Mouse (Mus musculus): ENCODE results near the gene Stk10. TPM values are rescaled to one million over a fixed set of nuclear protein-coding genes. Genes with fewer than 3 reads are reported as not detected.

The Stk10 gene
- polyA plus RNA-seq, 1 experiment from 2014 or later, result 2.4 TPM

DNA sequence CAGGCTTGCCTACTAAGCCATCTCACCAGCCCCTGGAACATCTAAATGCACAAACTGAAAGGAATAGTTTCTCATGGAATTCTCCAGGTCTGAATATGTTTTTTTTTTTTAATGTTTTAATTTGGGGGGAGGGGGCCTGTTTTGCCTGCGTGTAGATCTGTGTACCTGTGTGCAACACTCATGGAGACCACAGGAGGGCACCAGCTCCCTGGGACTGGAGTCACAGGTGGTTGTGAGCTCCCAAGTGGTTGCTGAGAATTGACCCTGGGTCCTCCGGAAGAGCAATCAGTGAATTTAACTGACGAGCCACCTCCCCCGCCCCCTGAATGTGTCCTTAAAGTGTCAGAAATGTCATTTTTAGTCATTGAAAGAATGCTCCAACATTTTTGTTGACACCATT is 61.0 kb downstream of the Stk10 start:
- Histone ChIP-seq H3K4me1 (ENCODE audit: control insufficient read depth, insufficient read depth, low read depth, low read length) (peaks cover 5% of the 10 kb centered on the region; the same call in 1 of the 2 replicates), H3K4me3 (ENCODE audit: low read length) (no peak overlapping the region), H3K4me2 (ENCODE audit: low read length) (no peak overlapping the region), H3K27me3 (replicated peaks; ENCODE audit: control insufficient read depth, insufficient read depth, low read length) (no peaks in the 10 kb centered on the region), H3K27ac (ENCODE audit: low read depth, low read length) (no peak overlapping the region), H3K9me3 (ENCODE audit: control insufficient read depth, low read length) (no peaks in the 10 kb centered on the region), H3K9ac (ENCODE audit: low read depth, low read length) (no peak overlapping the region), H3K36me3 (ENCODE audit: control insufficient read depth, insufficient read depth, low read length) (no peaks in the 10 kb centered on the region)
- ATAC-seq, result no peak
- WGBS, result 96% methylated on average over 4 of the region's 4 CpGs

DNA sequence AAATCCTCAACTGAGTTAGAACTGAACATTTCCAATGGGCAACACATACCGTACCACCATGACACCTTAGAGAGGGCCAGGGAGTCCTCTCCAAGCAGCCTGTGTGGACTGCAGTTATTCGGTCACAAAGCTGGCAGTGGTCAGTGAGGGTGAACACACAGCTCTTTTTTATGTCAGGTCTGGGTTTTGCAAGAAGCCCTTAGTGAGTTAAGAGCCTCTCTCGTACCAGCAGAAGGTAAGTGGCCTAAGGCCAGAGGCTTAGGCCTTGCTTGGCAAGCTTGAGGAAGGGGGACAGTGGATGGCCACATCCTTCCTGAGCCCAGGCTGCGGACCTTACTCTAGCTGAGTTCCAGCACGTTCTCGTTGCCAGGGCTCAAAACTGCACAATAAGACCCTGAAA is 67.3 kb downstream of the Stk10 start:
- no peak for ATAC-seq
- no peak overlapping the region for H3K4me3 ChIP-seq (ENCODE audit: low read length)
- peaks cover 8% of the 10 kb centered on the region for H3K4me1 ChIP-seq (ENCODE audit: control insufficient read depth, insufficient read depth, low read depth, low read length)
- no peaks in the 10 kb centered on the region for H3K9me3 ChIP-seq (ENCODE audit: control insufficient read depth, low read length)
- H3K27ac ChIP-seq (ENCODE audit: low read depth, low read length), result no peak overlapping the region
- no peaks in the 10 kb centered on the region for H3K27me3 ChIP-seq (replicated peaks; ENCODE audit: control insufficient read depth, insufficient read depth, low read length)
- H3K9ac ChIP-seq (ENCODE audit: low read depth, low read length), result no peak overlapping the region
- no peak overlapping the region for H3K4me2 ChIP-seq (ENCODE audit: low read length)
- WGBS, result 90% methylated on average over 6 of the region's 6 CpGs
- H3K36me3 ChIP-seq (ENCODE audit: control insufficient read depth, insufficient read depth, low read length), result no peaks in the 10 kb centered on the region

DNA sequence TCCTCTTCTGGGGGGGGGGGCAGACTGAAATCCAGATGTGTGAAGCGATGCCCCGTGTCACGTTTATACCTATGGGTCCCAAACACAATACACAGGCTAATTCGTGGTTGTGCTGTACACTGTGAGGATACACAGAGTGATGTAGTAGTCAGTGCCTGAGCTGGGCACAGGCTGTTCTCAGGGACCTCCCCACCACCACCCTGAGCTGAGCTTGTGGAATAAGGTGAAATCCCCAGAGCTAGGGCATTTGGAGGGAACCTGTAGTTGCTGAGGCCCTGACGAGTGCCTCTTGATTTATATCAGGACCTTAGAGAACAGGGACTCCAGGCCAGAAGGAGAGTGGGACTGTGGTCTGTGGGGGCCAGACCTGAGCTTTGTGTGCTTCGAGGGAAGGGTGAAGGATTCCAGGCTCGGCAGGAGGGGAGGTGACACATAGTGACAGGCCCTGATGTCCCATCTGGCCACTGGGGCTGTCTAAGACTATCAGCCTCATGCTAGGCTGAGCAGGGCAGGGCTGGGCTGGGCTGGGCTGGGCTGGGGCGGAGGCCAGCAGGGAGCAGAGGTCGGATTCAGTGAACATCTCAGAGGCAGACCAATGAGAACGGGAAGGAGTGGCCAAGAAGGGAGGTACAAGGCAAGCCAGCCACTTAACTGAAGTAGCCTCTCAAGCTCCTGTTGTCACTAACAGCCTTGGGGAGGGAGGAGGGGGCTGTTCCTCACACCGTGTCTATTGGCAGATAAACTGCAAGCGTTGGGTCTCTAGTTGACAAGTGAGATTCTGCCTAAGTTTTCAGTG is 68.6 kb downstream of the Stk10 start:
- H3K9ac ChIP-seq (ENCODE audit: low read depth, low read length), result no peak overlapping the region; the same call in 1 of the 2 replicates
- peak; percentile 60 for ATAC-seq
- H3K27me3 ChIP-seq (replicated peaks; ENCODE audit: control insufficient read depth, insufficient read depth, low read length), result no peaks in the 10 kb centered on the region
- no peak overlapping the region for H3K4me3 ChIP-seq (ENCODE audit: low read length)
- H3K36me3 ChIP-seq (ENCODE audit: control insufficient read depth, insufficient read depth, low read length), result no peaks in the 10 kb centered on the region
- H3K4me1 ChIP-seq (ENCODE audit: control insufficient read depth, insufficient read depth, low read depth, low read length), result peaks cover 9% of the 10 kb centered on the region
- H3K4me2 ChIP-seq (ENCODE audit: low read length), result no peak overlapping the region
- WGBS, result 44% methylated on average over 12 of the region's 12 CpGs
- H3K9me3 ChIP-seq (ENCODE audit: control insufficient read depth, low read length), result no peaks in the 10 kb centered on the region
- no peak overlapping the region for H3K27ac ChIP-seq (ENCODE audit: low read depth, low read length)

DNA sequence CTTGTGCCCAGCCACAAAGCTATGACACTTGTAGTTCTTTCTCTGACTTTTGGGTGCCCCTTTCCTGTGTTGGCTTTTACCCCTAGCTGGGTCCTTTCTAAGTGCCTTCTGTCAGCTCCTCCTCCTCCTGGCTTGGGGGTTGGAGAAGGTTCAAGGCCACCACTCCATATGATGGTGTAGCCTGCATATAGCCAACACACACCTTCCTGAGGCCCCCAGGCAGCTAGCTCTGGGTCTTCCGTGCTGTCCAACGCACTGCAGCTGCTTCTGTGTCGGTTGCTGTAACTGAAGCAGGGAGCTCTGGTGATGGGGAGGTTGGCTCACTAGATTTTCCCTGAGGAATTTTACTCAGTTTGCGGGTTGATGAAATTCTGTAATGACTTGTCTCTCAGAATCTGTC is 71.6 kb downstream of the Stk10 start:
- Histone ChIP-seq H3K4me2 (ENCODE audit: low read length) (no peak overlapping the region), H3K9ac (ENCODE audit: low read depth, low read length) (no peak overlapping the region), H3K4me1 (ENCODE audit: control insufficient read depth, insufficient read depth, low read depth, low read length) (peaks cover 9% of the 10 kb centered on the region), H3K27me3 (replicated peaks; ENCODE audit: control insufficient read depth, insufficient read depth, low read length) (no peaks in the 10 kb centered on the region), H3K36me3 (ENCODE audit: control insufficient read depth, insufficient read depth, low read length) (no peaks in the 10 kb centered on the region), H3K4me3 (ENCODE audit: low read length) (no peak overlapping the region), H3K9me3 (ENCODE audit: control insufficient read depth, low read length) (no peaks in the 10 kb centered on the region), H3K27ac (ENCODE audit: low read depth, low read length) (no peak overlapping the region)
- peak; percentile 43; the same call in 1 of the 2 replicates for ATAC-seq
- WGBS, result 42% methylated on average over 4 of the region's 4 CpGs

DNA sequence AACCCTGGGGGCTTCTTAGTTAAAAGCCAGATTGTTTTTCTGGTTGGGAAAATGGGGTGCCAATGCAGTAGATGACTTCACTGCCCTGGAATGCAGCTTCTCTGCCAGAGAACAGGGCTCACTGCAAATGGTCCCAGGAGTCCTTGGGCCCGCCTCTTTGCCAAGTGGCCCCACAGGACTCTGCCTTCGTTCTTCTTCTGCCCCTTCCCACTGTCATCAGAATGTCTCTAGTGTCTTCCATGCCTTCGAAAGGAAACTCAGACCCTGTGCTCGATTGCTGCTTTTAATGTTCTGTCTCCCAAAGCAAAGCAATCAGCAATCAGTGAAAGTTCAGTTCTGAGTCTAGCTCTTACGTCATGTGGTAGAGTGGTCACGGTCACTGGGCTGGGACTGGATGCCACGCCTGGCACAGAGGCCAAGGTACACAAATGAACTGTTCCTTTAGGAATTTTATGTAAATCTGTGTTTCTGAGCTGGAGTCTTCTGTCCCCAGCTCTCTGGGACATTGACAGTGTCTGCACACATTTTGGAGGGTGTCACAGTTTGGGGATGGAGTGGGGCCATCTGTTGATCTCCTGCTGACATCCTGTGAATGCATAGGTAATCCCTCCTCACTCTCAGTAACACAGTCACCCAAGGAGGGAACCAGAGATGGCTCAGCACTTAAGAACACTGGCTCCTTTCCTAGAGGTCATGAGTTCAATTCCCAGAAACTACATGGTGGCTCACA is 72.2 kb downstream of the Stk10 start:
- ATAC-seq, result peak; percentile 63

DNA sequence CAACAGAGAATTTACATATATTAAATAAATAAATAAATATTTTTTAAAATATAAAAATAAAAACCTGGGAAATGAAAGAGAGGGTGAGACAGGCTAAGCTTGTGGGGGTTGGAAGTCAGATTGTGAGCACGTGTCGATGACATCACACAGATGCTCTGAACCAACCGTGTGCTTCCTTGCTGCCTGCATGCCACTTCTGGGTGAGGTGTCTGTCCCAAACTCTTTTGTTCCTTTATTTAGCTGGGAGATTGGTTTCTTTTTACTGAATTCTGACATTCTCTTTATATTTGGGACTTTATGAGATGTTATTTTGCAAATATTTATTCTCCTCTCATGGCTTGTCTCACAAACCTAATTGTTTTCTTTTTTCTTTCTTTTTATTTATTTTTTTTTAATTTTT is 72.8 kb downstream of the Stk10 start:
- Histone ChIP-seq H3K9ac (ENCODE audit: low read depth, low read length) (no peak overlapping the region), H3K4me1 (ENCODE audit: control insufficient read depth, insufficient read depth, low read depth, low read length) (peaks cover 9% of the 10 kb centered on the region), H3K4me3 (ENCODE audit: low read length) (no peak overlapping the region), H3K9me3 (ENCODE audit: control insufficient read depth, low read length) (no peaks in the 10 kb centered on the region), H3K4me2 (ENCODE audit: low read length) (no peak overlapping the region), H3K27ac (ENCODE audit: low read depth, low read length) (no peak overlapping the region), H3K36me3 (ENCODE audit: control insufficient read depth, insufficient read depth, low read length) (no peaks in the 10 kb centered on the region; the same call in 1 of the 2 replicates), H3K27me3 (replicated peaks; ENCODE audit: control insufficient read depth, insufficient read depth, low read length) (no peaks in the 10 kb centered on the region)
- no peak for ATAC-seq
- 89% methylated on average over 3 of the region's 3 CpGs for WGBS

More for the DNA sequence above, 72.2 kb downstream of the Stk10 start:
- no peaks in the 10 kb centered on the region for H3K9me3 ChIP-seq (ENCODE audit: control insufficient read depth, low read length)
- H3K4me2 ChIP-seq (ENCODE audit: low read length), result no peak overlapping the region
- H3K36me3 ChIP-seq (ENCODE audit: control insufficient read depth, insufficient read depth, low read length), result no peaks in the 10 kb centered on the region
- H3K27me3 ChIP-seq (replicated peaks; ENCODE audit: control insufficient read depth, insufficient read depth, low read length), result no peaks in the 10 kb centered on the region
- no peak overlapping the region for H3K9ac ChIP-seq (ENCODE audit: low read depth, low read length)
- H3K27ac ChIP-seq (ENCODE audit: low read depth, low read length), result no peak overlapping the region
- peaks cover 9% of the 10 kb centered on the region for H3K4me1 ChIP-seq (ENCODE audit: control insufficient read depth, insufficient read depth, low read depth, low read length)
- 43% methylated on average over 7 of the region's 7 CpGs for WGBS
- no peak overlapping the region for H3K4me3 ChIP-seq (ENCODE audit: low read length)

DNA sequence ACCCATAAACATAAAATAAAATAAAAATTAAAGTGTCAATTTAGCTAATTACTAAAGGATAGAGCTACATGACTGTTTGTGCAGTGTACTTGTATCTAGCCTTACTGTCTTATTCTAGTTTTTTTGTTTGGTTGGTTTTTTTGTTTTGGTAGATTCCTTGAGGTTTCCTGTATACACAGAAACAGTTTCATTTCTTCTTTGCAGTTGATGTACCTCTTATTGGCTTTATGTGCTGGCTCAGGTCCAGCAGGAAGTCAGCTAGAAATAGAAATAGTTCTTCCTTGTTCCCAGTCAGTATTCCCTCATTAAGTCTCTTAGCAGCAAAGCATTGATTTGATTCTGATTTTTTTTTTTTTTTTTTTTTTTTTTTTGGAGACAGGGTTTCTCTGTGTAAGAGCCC is 74.2 kb downstream of the Stk10 start:
- H3K27ac ChIP-seq (ENCODE audit: low read depth, low read length), result no peak overlapping the region
- H3K27me3 ChIP-seq (replicated peaks; ENCODE audit: control insufficient read depth, insufficient read depth, low read length), result no peaks in the 10 kb centered on the region
- no peak for ATAC-seq
- no peak overlapping the region for H3K4me3 ChIP-seq (ENCODE audit: low read length)
- H3K36me3 ChIP-seq (ENCODE audit: control insufficient read depth, insufficient read depth, low read length), result no peaks in the 10 kb centered on the region; the same call in 1 of the 2 replicates
- H3K4me1 ChIP-seq (ENCODE audit: control insufficient read depth, insufficient read depth, low read depth, low read length), result peaks cover 9% of the 10 kb centered on the region
- H3K9me3 ChIP-seq (ENCODE audit: control insufficient read depth, low read length), result no peaks in the 10 kb centered on the region
- H3K9ac ChIP-seq (ENCODE audit: low read depth, low read length), result no peak overlapping the region
- no peak overlapping the region for H3K4me2 ChIP-seq (ENCODE audit: low read length)

DNA sequence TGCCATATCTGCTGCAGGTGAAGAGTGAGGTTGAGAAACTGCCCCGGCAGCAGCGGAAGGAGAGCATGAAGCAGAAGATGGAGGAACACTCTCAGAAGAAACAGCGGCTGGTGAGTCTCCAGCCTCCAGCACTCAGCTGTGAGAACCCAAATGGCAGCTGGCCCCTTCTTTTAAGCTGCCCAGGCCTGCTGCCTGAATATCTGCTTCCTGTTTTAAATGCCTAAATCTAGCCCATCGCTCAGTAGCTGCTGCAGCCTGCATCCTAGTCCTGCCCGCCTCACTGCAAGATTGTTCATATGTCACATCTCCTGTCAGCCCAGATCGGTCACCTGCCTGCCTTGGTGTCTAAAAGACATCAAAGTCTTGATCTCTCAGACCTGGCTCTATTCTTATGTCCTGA is 77.5 kb downstream of the Stk10 start:
- no peak for ATAC-seq
- no peak overlapping the region for H3K4me3 ChIP-seq (ENCODE audit: low read length)
- H3K9me3 ChIP-seq (ENCODE audit: control insufficient read depth, low read length), result no peaks in the 10 kb centered on the region
- no peaks in the 10 kb centered on the region; the same call in 1 of the 2 replicates for H3K36me3 ChIP-seq (ENCODE audit: control insufficient read depth, insufficient read depth, low read length)
- WGBS, result 89% methylated on average over 6 of the region's 6 CpGs
- no peaks in the 10 kb centered on the region for H3K27me3 ChIP-seq (replicated peaks; ENCODE audit: control insufficient read depth, insufficient read depth, low read length)
- H3K9ac ChIP-seq (ENCODE audit: low read depth, low read length), result no peak overlapping the region
- no peak overlapping the region for H3K4me2 ChIP-seq (ENCODE audit: low read length)
- H3K27ac ChIP-seq (ENCODE audit: low read depth, low read length), result no peak overlapping the region
- no peaks in the 10 kb centered on the region for H3K4me1 ChIP-seq (ENCODE audit: control insufficient read depth, insufficient read depth, low read depth, low read length)

DNA sequence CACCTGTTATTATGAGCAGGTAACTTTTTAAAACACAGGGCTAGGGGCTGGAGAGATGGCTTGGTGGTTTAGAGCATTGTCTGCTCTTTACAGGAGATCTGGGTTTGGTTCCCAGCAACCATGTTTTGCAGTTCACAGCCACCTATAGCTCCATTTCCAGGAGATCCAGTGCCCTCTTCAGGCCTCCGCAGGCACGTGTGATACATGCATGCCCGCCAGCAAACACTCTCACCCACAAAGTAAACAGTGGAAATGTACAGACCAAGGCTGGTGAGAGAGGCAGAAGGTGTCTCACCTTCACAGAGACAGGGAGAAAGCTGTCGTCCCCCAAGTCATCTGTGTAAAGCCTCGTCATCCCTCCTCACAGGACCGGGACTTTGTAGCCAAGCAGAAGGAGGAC is 79.2 kb downstream of the Stk10 start:
- Histone ChIP-seq H3K36me3 (ENCODE audit: control insufficient read depth, insufficient read depth, low read length) (no peaks in the 10 kb centered on the region; the same call in 1 of the 2 replicates), H3K27me3 (replicated peaks; ENCODE audit: control insufficient read depth, insufficient read depth, low read length) (no peaks in the 10 kb centered on the region), H3K9me3 (ENCODE audit: control insufficient read depth, low read length) (no peaks in the 10 kb centered on the region), H3K4me3 (ENCODE audit: low read length) (no peak overlapping the region), H3K9ac (ENCODE audit: low read depth, low read length) (no peak overlapping the region), H3K4me1 (ENCODE audit: control insufficient read depth, insufficient read depth, low read depth, low read length) (no peaks in the 10 kb centered on the region), H3K4me2 (ENCODE audit: low read length) (no peak overlapping the region), H3K27ac (ENCODE audit: low read depth, low read length) (no peak overlapping the region)
- WGBS, result 83% methylated on average over 6 of the region's 6 CpGs
- ATAC-seq, result no peak
